Mouse (Mus musculus) adrenal gland (tissue): Measurements from ENCODE around the gene 1700030J22Rik.

Source experiments
- intact Hi-C: fragments of 180-260 bp; cut with DNase I; formaldehyde crosslinking; loops from one replicate; pipeline ENCODE4 v1.15.1; 2025

The 1700030J22Rik gene

GRCm38 (mm10) chr8:116952428-116952827 is 26.3 kb downstream of the 1700030J22Rik start:
- intact Hi-C loops: no loop called here

GRCm38 (mm10) chr8:116951778-116952177 is 27.0 kb downstream of the 1700030J22Rik start:
- intact Hi-C loops: no loop called here

- intact Hi-C loops: no loop called here
Measured at GRCm38 (mm10) chr8:116951369-116951768, 27.4 kb downstream of the 1700030J22Rik start.

- intact Hi-C loops: no loop called here
Measured at GRCm38 (mm10) chr8:116947589-116947988, 31.2 kb downstream of the 1700030J22Rik start.

GRCm38 (mm10) chr8:116946851-116947250 is 31.9 kb downstream of the 1700030J22Rik start:
- intact Hi-C loops: no loop called here

GRCm38 (mm10) chr8:116946268-116946838 is 32.4 kb downstream of the 1700030J22Rik start:
- intact Hi-C loops: no loop called here

GRCm38 (mm10) chr8:116945169-116945910 is 33.4 kb downstream of the 1700030J22Rik start:
- intact Hi-C loops: no loop called here

- intact Hi-C loops: loop anchor here (5.0 kb wide), 1 partner anchor 33 kb away; the partner anchor contains the start of gene 1700030J22Rik
Measured at GRCm38 (mm10) chr8:116944385-116944696, 34.4 kb downstream of the 1700030J22Rik start.

- intact Hi-C loops: loop anchor here (5.0 kb wide), 1 partner anchor 34 kb away; the partner anchor contains the start of gene 1700030J22Rik
Measured at GRCm38 (mm10) chr8:116943555-116944384, 35.0 kb downstream of the 1700030J22Rik start.

- intact Hi-C loops: loop anchor here (5.0 kb wide), 1 partner anchor 34 kb away; the partner anchor contains the start of gene 1700030J22Rik
Measured at GRCm38 (mm10) chr8:116943161-116943554, 35.6 kb downstream of the 1700030J22Rik start, which contains the start of gene Atmin. Gene Atmin (plus strand): TSS chr8:116943393.

GRCm38 (mm10) chr8:116942284-116943058 is 36.3 kb downstream of the 1700030J22Rik start:
- intact Hi-C loops: loop anchor here (5.0 kb wide), 1 partner anchor 35 kb away; the partner anchor contains the start of gene 1700030J22Rik

GRCm38 (mm10) chr8:116935506-116935905 is 43.3 kb downstream of the 1700030J22Rik start:
- intact Hi-C loops: loop anchor here (10.0 kb wide), 1 partner anchor 539 kb away; no protein-coding TSS in a partner anchor

- intact Hi-C loops: loop anchor here (10.0 kb wide), 1 partner anchor 540 kb away; no protein-coding TSS in a partner anchor
Measured at GRCm38 (mm10) chr8:116934976-116935375, 43.8 kb downstream of the 1700030J22Rik start.

- intact Hi-C loops: no loop called here
Measured at GRCm38 (mm10) chr8:116928588-116928987, 50.2 kb downstream of the 1700030J22Rik start.

GRCm38 (mm10) chr8:116927880-116928279 is 50.9 kb downstream of the 1700030J22Rik start:
- intact Hi-C loops: no loop called here

- intact Hi-C loops: no loop called here
Measured at GRCm38 (mm10) chr8:116923526-116923925, 55.2 kb downstream of the 1700030J22Rik start.

- intact Hi-C loops: no loop called here
Measured at GRCm38 (mm10) chr8:116922060-116922757, 56.5 kb downstream of the 1700030J22Rik start.

- intact Hi-C loops: loop anchor here (2.0 kb wide), 1 partner anchor 57 kb away; the partner anchor contains the start of gene 1700030J22Rik
Measured at GRCm38 (mm10) chr8:116921337-116922059, 57.3 kb downstream of the 1700030J22Rik start, which contains the start of the genes Cmc2 and Cenpn. Gene Cmc2 (minus strand): TSS chr8:116921455. Gene Cenpn (plus strand): TSS chr8:116921730.

GRCm38 (mm10) chr8:116921005-116921336 is 57.8 kb downstream of the 1700030J22Rik start:
- intact Hi-C loops: loop anchor here (2.0 kb wide), 1 partner anchor 58 kb away; the partner anchor contains the start of gene 1700030J22Rik
